ENCODE assay signal across 8 mouse cellular contexts in the genomic region with DNA sequence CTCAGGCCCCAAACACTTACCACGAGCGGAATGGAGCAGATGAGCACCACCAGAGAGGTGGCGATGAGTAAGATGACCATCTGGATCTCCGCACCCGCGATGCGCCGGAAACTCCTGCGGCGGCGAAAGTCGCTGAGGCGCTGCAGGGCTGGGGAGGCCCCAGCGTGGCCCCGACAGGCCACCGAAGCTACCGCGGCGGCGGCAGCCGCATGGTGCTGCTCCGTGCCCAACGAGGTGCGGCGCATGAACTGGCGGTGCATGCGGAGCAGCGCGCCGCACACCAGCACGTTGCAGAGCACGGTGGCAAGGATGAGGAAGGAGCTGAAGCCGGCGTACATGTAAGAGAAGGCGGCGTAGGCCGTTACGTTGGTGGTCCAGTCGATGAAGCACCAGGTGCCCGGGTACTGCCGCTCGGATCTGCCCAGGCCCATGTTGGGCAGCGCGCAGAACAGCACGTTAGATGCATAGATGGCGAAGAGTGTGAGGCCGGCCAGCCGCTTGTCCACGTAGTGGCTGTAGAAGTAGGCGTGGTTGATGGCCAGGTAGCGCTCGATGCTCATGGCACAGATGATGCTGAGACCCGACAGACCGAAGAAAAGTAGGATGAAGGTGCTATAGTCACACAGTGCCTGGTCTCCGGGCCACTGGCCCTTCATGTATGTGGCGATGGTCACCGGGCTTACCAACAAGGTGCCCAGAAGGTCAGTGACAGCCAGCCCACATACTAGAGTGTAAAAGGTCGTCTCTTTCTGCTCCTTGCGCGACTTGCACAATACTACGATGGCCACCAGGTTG. TPM values are rescaled to one million over a fixed set of nuclear protein-coding genes. Genes with fewer than 3 reads are reported as not detected.
DNase-seq lines count a peak whose midpoint lies in the region; ATAC-seq and TF ChIP-seq lines count a peak whose summit lies in the region.

No protein-coding gene starts in this region.

- DNase-seq in testis, postnatal 14 days (ENCODE audit: low spot score) = no peak
- DNase-seq in heart, adult 11 months = peak; percentile 93
- peak; percentile 6 for DNase-seq in kidney, postnatal 0 days (ENCODE audit: low spot score)
- peak; percentile 42 to 45 for DNase-seq in spleen, postnatal 36 days (ENCODE audit: low spot score in 2 of 2)
- DNase-seq in layer of hippocampus, postnatal 25 days (ENCODE audit: extremely low spot score in 1 of 2, low spot score in 1 of 2) = no peak

- H3K4me1 ChIP-seq in testis, adult 2 months (ENCODE audit: control insufficient read depth, insufficient read depth, low read length) = peaks cover 25% of the 10 kb centered on the region
- H3K4me1 ChIP-seq in brown adipose tissue, adult 24 weeks (ENCODE audit: control insufficient read depth, insufficient read depth, insufficient read length, low read length) = peaks cover 11% of the 10 kb centered on the region
- H3K4me1 ChIP-seq in kidney, postnatal 0 days (replicated peaks; ENCODE audit: insufficient read depth, low read length) = peaks cover 11% of the 10 kb centered on the region; the same call in 1 of the 2 replicates

- no peaks in the 10 kb centered on the region for H3K27me3 ChIP-seq in testis, adult 2 months (ENCODE audit: control insufficient read depth, insufficient read depth, low read length)
- no peaks in the 10 kb centered on the region for H3K27me3 ChIP-seq in kidney, postnatal 0 days (ENCODE audit: insufficient read depth, low read length)

- H3K9me3 ChIP-seq in kidney, postnatal 0 days (replicated peaks; ENCODE audit: low read length) = no peaks in the 10 kb centered on the region

- no peak overlapping the region for H3K27ac ChIP-seq in testis, adult 2 months (ENCODE audit: control insufficient read depth, insufficient read depth, low read depth, low read length)
- peak overlapping the region; percentile 83 for H3K27ac ChIP-seq in brown adipose tissue, adult 24 weeks (replicated peaks; ENCODE audit: low read depth, low read length)
- H3K27ac ChIP-seq in kidney, postnatal 0 days = peak overlapping the region; percentile 27; the same call in 1 of the 2 replicates

- H3K36me3 ChIP-seq in testis, adult 2 months (ENCODE audit: control insufficient read depth, insufficient read depth, low read length) = no peaks in the 10 kb centered on the region
- no peaks in the 10 kb centered on the region for H3K36me3 ChIP-seq in kidney, postnatal 0 days (ENCODE audit: insufficient read depth, low read length)

- TF ChIP-seq CTCF in testis, adult 2 months (IDR thresholded peaks at IDR 0.05; ENCODE audit: control insufficient read depth, insufficient read depth, insufficient replicate concordance, low read depth, low read length) = no peak
- TF ChIP-seq CTCF in kidney, postnatal 0 days (IDR thresholded peaks at IDR 0.05; ENCODE audit: low read depth) = no peak

- peak overlapping the region; percentile 54 for H3K4me3 ChIP-seq in testis, adult 2 months (ENCODE audit: control insufficient read depth, low read depth, low read length)
- peak overlapping the region; percentile 90 for H3K4me3 ChIP-seq in brown adipose tissue, adult 24 weeks (ENCODE audit: insufficient read depth, low read depth, low read length)
- peak overlapping the region; percentile 64 for H3K4me3 ChIP-seq in kidney, postnatal 0 days (replicated peaks; ENCODE audit: low read depth, low read length)

- 2% methylated on average over 61 of the region's 61 CpGs for WGBS in kidney, postnatal 0 days

- no peak for TF ChIP-seq POLR2A in testis, adult 2 months (IDR thresholded peaks at IDR 0.05; ENCODE audit: control insufficient read depth, low read depth, low read length)

- no peak for ATAC-seq in kidney, postnatal 0 days (replicated peaks; ENCODE audit: low FRiP score, low read depth)
- ATAC-seq in megakaryocyte-erythroid progenitor cell, adult 5-6 weeks (replicated peaks; ENCODE audit: low FRiP score, low TSS enrichment, poor library complexity, severe bottlenecking) = 0 out of 2 replicates have a peak, but pooled peaks have one; percentile 1

- peak overlapping the region; percentile 97 for H3K4me2 ChIP-seq in kidney, postnatal 0 days (ENCODE audit: low read length)

- H3K9ac ChIP-seq in kidney, postnatal 0 days (ENCODE audit: low read depth, low read length) = peak overlapping the region; percentile 44

RNA-seq across cellular contexts. Expression of gene Ptger4, which starts 1.5 kb away (rescaled TPM):
- 0.17 and 0.47 TPM in 2 replicates for polyA plus RNA-seq in testis, adult 2 months (2012; rRNA removed)
- 2.6 and 3.1 TPM in 2 replicates for polyA plus RNA-seq in brown adipose tissue, adult 24 weeks (2012; ENCODE audit: insufficient read depth, insufficient read length, missing spikeins)
- 4.6 and 5.3 TPM in 2 replicates for polyA plus RNA-seq in kidney, postnatal 0 days (2015; fragmentation: Nextera tagmentation; extraction: Ambion mirVana)
- 7.3 and 9.9 TPM in 2 replicates for total RNA-seq in megakaryocyte-erythroid progenitor cell, adult 5-6 weeks (2014; fragmentation: Nextera tagmentation)
- 5.1 and 5.9 TPM in 2 replicates for total RNA-seq in megakaryocyte-erythroid progenitor cell, adult 5-6 weeks (2017)
- 1 to 10 TPM in 1 of 2 experiments, under 1 TPM in 1; 0.75 to 1.0 TPM for total RNA-seq in layer of hippocampus, postnatal 25 days (2021)

RNA-seq across cellular contexts. Expression of gene Ttc33, which starts 57.1 kb away (rescaled TPM):
- polyA plus RNA-seq in testis, adult 2 months (2012; rRNA removed) = 4.4 and 4.7 TPM in 2 replicates
- 18.9 and 23.4 TPM in 2 replicates for polyA plus RNA-seq in brown adipose tissue, adult 24 weeks (2012; ENCODE audit: insufficient read depth, insufficient read length, missing spikeins)
- polyA plus RNA-seq in kidney, postnatal 0 days (2015; fragmentation: Nextera tagmentation; extraction: Ambion mirVana) = 45.9 and 47.4 TPM in 2 replicates
- 12.6 and 21.2 TPM in 2 replicates for total RNA-seq in megakaryocyte-erythroid progenitor cell, adult 5-6 weeks (2014; fragmentation: Nextera tagmentation)
- 35.6 and 36.8 TPM in 2 replicates for total RNA-seq in megakaryocyte-erythroid progenitor cell, adult 5-6 weeks (2017)
- 10 to 100 TPM; 71.6 to 77.5 TPM for total RNA-seq in layer of hippocampus, postnatal 25 days (2021)

Comparison
In these comparisons a context has a peak if more than half of its experiments do, and no peak if none do; other contexts are left out.
1. DNase-seq: peak in heart, adult 11 months (single experiment), kidney, postnatal 0 days (single experiment) and spleen, postnatal 36 days (2 of 2); none in testis, postnatal 14 days (single experiment) and layer of hippocampus, postnatal 25 days (0 of 2).
2. Peak in every context shown above with its lines, with median percentiles within 50 percentile points of each other: H3K4me3 ChIP-seq.